Mouse (Mus musculus) megakaryocyte, embryonic 14.5 days (primary cell): Measurements from ENCODE around the gene Acad9.

Experiments
- FLI1 ChIP-seq: IDR thresholded peaks from 2 replicates; pipeline ENCODE4 v1.6.1; 2012; ENCODE audit warnings: low read length, inconsistent platforms, mixed read lengths
- GATA1 ChIP-seq: IDR thresholded peaks from 3 replicates; pipeline ENCODE4 v1.6.1; 2012; ENCODE audit warnings: mixed read lengths, low read length, inconsistent platforms, borderline replicate concordance

DNA sequence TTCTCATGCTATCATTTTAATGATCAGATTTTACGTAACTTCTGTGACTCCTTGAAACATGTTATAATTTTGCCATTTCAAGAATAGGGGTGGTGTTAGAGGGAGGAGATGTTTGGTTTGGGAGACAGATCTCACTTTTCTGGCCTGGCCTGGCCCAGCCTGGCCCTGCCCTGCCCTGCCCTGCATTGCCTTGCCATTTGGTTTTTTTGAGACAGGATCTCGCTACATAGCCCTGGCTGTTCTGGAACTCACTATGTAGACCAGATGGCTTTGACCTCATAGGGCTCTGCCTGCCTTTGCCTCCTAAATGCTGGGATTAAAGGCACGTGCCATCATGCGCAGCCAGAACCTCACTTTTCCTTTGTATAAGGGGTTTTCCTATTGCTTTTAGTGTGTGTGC is 4.7 kb downstream of the Acad9 start:
- TF ChIP-seq GATA1 (no peak), FLI1 (no peak)
